Mouse (Mus musculus): ENCODE measurements around the gene Prdm16. TPM values are rescaled to one million over a fixed set of nuclear protein-coding genes. Genes with fewer than 3 reads are reported as not detected.

Prdm16 gene
- polyA plus RNA-seq, 1 experiment from 2014 or later, result 23.5 TPM

- Histone ChIP-seq H3K9me3 (no peaks in the 10 kb centered on the region), H3K4me1 (replicated peaks) (peaks cover 28% of the 10 kb centered on the region), H3K27me3 (ENCODE audit: insufficient read depth, poor library complexity, severe bottlenecking) (peaks cover 39% of the 10 kb centered on the region), H3K4me3 (no peak overlapping the region), H3K27ac (peak overlapping the region; percentile 67; the same call in 1 of the 2 replicates), H3K36me3 (no peaks in the 10 kb centered on the region)
- no peak for DNase-seq (ENCODE audit: low spot score)
- WGBS, result 84% methylated on average over 5 of the region's 5 CpGs
Measured at GRCm38 (mm10) chr4:154358370-154358769, 278.3 kb downstream of the Prdm16 start.

DNA sequence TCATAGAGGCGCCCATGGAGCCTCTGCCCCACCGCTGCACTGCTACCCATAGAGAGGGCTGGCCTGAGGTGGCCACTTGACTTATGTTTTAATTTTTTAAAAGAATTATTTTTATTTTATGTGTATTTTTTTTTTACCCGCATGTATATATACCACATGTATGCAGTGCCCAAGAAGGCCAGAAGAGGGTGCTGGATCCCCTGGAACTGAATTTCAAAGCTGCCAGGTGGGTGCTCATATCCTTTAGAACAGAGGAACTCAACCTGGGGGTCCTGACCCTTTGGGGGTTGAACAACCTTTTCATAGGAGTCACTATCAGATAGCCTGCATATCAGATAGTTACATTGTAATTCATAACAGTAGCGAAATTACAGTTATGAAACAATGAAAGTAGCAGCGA is 281.3 kb downstream of the Prdm16 start:
- Histone ChIP-seq H3K27ac (no peak overlapping the region), H3K36me3 (no peaks in the 10 kb centered on the region), H3K4me1 (replicated peaks) (peaks cover 21% of the 10 kb centered on the region), H3K27me3 (ENCODE audit: insufficient read depth, poor library complexity, severe bottlenecking) (peaks cover 38% of the 10 kb centered on the region), H3K4me3 (no peak overlapping the region), H3K9me3 (no peaks in the 10 kb centered on the region)
- 94% methylated on average over 5 of the region's 5 CpGs for WGBS
- no peak for DNase-seq (ENCODE audit: low spot score)

DNA sequence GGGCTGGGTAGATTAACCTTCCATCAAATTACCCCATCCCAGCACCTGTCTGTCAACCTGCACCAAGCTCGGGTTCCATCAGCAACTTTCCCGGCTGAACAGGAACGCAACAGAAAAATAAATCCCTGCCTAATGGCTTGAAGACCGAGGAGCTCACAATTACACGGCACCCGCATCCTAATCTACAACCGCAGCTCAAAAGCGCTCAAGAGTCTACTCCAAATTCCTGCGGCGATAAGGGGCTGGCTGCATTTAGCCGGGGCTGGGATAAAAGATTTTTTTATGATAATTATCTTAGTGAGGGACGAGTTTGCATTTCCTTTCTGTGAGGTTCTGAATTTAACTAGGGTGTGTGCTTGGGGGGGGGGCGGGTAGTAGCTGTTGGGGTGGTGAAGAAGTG is 284.4 kb downstream of the Prdm16 start:
- DNase-seq (ENCODE audit: low spot score), result no peak
- peaks cover 19% of the 10 kb centered on the region; the same call in 1 of the 2 replicates for H3K27me3 ChIP-seq (ENCODE audit: insufficient read depth, poor library complexity, severe bottlenecking)

DNA sequence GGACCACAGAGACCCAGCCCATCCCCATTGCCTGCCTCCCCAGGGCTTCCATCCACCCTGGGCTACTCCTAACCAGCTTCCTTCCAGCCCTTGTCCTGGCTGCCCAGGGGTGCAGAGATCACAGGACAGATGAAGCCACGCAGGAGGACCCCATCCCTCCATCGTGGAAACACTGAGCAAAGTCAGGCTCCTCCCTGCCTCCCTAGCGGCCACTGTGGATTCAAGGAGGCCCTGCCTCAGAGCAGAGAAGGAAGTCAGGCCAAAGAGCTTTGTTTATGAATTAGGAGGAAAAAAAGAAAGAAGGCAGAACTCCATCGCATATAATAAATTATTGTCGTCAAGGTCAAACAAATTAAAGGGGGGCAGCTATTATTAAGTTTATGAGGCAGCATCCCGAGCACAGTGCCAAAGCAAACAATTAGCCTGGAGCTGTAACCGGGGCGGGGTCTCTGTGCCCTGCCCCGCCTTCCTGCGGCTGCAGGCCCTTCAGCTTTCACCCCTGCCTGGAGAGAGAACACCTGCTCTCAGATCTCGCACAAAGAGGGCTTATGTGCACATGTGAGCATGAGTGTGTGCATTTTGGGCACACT is 288.4 kb downstream of the Prdm16 start:
- WGBS, result 73% methylated on average over 11 of the region's 11 CpGs
- H3K27ac ChIP-seq, result peak overlapping the region; percentile 54; the same call in 1 of the 2 replicates

More for the DNA sequence above, 284.4 kb downstream of the Prdm16 start:
- Histone ChIP-seq H3K4me1 (replicated peaks) (peaks cover 14% of the 10 kb centered on the region), H3K27ac (no peak overlapping the region), H3K36me3 (no peaks in the 10 kb centered on the region), H3K9me3 (no peaks in the 10 kb centered on the region), H3K4me3 (no peak overlapping the region)
- WGBS, result 75% methylated on average over 13 of the region's 13 CpGs

DNA sequence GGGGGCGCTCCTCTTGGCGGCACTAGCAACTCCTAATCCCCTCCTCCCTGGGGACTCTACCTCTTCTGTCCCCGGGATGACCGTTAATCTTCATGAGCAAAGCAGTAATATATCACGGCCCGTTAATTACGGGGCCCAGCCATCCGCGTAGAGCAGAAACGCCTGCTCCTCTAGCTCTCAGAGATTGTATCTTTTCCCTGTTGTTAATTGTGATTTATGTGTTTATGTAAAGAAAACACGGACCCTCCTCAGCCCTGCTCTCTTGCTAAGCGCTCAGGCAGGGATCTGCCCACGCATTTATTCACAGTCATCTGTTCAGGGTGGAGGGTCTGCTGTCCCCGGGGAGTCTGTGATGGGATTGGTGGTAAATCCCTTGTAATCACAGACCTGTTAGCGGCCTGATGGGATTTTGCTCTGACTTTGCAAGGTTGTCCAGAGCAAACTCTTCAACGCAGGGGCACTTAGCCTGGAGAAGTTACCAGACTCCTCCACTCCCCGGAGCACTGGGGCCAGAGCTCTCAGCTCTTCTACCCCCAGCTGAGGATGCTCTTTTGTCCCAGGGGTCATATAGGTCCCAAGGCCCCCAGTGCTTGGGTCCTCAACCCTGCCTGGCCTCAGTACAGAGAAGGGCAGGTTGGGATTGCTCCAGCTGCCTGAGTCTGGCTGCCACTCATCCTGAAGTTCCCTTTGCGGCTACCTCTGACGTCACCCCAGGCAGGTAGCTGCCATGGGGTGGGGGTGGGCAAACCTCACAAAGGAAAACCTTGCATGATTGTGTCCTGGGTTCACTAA is 289.7 kb downstream of the Prdm16 start:
- 70% methylated on average over 19 of the region's 19 CpGs for WGBS
- no peak for DNase-seq (ENCODE audit: low spot score)
- Histone ChIP-seq H3K27me3 (ENCODE audit: insufficient read depth, poor library complexity, severe bottlenecking) (peaks cover 17% of the 10 kb centered on the region; the same call in 1 of the 2 replicates), H3K4me3 (no peak overlapping the region), H3K4me1 (replicated peaks) (peaks cover 26% of the 10 kb centered on the region), H3K9me3 (no peaks in the 10 kb centered on the region), H3K27ac (peak overlapping the region; percentile 54; the same call in 1 of the 2 replicates), H3K36me3 (peaks cover 21% of the 10 kb centered on the region)

More for the DNA sequence above, 288.4 kb downstream of the Prdm16 start:
- no peak overlapping the region for H3K4me3 ChIP-seq
- H3K36me3 ChIP-seq, result 0 out of 2 replicates have a peak, but pooled peaks cover 10% of the 10 kb centered on the region
- peaks cover 26% of the 10 kb centered on the region for H3K4me1 ChIP-seq (replicated peaks)
- peaks cover 17% of the 10 kb centered on the region; the same call in 1 of the 2 replicates for H3K27me3 ChIP-seq (ENCODE audit: insufficient read depth, poor library complexity, severe bottlenecking)
- H3K9me3 ChIP-seq, result no peaks in the 10 kb centered on the region
- DNase-seq (ENCODE audit: low spot score), result no peak

DNA sequence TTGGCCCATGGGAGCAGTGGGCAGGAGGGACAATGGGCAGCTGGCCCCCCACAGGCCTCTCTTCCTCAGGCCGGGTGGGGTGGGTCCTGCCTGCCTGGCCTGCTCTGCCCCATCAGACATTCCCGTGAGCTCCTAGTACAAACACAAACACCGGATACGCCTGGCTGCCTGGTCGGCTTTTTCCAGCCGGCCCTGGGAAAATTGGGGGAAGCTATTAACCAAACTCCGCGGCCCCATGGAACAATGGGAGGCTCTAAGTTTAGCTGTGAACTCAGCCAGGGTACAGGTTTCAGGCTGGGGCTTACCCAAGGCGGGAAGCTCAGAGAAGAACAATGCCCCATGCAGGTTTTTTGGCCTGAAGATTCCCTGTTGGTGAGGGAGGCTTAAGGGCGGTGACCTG is 300.0 kb downstream of the Prdm16 start:
- peak overlapping the region; percentile 82 for H3K27ac ChIP-seq
- H3K9me3 ChIP-seq, result no peaks in the 10 kb centered on the region
- peaks cover 57% of the 10 kb centered on the region for H3K4me1 ChIP-seq (replicated peaks)
- 13% methylated on average over 10 of the region's 10 CpGs for WGBS
- no peak overlapping the region for H3K4me3 ChIP-seq
- peak; percentile 45 for DNase-seq (ENCODE audit: low spot score)
- H3K36me3 ChIP-seq, result peaks cover 14% of the 10 kb centered on the region
- H3K27me3 ChIP-seq (ENCODE audit: insufficient read depth, poor library complexity, severe bottlenecking), result peaks cover 90% of the 10 kb centered on the region

- H3K4me1 ChIP-seq (replicated peaks), result peaks cover 66% of the 10 kb centered on the region
- DNase-seq (ENCODE audit: low spot score), result no peak
- H3K27ac ChIP-seq, result peak within 1 kb of the TSS; percentile 82
- H3K4me3 ChIP-seq, result peak within 1 kb of the TSS; percentile 36
- H3K36me3 ChIP-seq, result peaks cover 5% of the 10 kb centered on the region; the same call in 1 of the 2 replicates
- H3K27me3 ChIP-seq (ENCODE audit: insufficient read depth, poor library complexity, severe bottlenecking), result peaks cover 90% of the 10 kb centered on the region
- H3K9me3 ChIP-seq, result no peaks in the 10 kb centered on the region
- WGBS, result 80% methylated on average over 12 of the region's 12 CpGs
Measured at GRCm38 (mm10) chr4:154335761-154336160, 300.9 kb downstream of the Prdm16 start, which contains the start of gene B230104I21Rik. TSS of gene B230104I21Rik (plus strand) at chr4:154336127.

- peaks cover 91% of the 10 kb centered on the region for H3K27me3 ChIP-seq (ENCODE audit: insufficient read depth, poor library complexity, severe bottlenecking)
- H3K4me3 ChIP-seq, result peak overlapping the region; percentile 36
- DNase-seq (ENCODE audit: low spot score), result peak; percentile 54
- 64% methylated on average over 48 of the region's 48 CpGs for WGBS
- H3K36me3 ChIP-seq, result no peaks in the 10 kb centered on the region
- peaks cover 75% of the 10 kb centered on the region for H3K4me1 ChIP-seq (replicated peaks)
- H3K9me3 ChIP-seq, result no peaks in the 10 kb centered on the region
- H3K27ac ChIP-seq, result peak overlapping the region; percentile 73
Measured at GRCm38 (mm10) chr4:154334699-154335402, 301.8 kb downstream of the Prdm16 start.

DNA sequence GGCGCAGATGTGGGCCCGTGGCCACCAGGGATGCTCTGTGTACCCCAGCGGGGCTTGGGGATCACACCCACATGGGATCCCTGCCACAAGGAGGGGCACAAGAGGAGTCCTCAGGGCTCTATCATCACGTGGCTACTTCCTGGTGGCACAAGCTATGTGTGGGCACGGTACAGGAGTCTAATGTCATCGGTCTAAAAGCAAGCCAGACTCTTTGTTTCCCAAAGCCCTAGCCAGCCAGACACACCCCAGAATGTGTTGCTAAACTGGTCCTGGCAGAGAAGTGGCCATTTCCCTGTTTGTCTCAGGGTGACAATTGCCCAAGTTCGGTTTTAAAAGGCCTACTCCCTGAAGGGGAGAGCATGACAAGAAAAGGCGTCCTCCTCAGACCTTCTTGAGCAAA is 303.4 kb downstream of the Prdm16 start:
- 71% methylated on average over 8 of the region's 8 CpGs for WGBS
- no peaks in the 10 kb centered on the region for H3K36me3 ChIP-seq
- H3K4me1 ChIP-seq (replicated peaks), result peaks cover 88% of the 10 kb centered on the region

DNA sequence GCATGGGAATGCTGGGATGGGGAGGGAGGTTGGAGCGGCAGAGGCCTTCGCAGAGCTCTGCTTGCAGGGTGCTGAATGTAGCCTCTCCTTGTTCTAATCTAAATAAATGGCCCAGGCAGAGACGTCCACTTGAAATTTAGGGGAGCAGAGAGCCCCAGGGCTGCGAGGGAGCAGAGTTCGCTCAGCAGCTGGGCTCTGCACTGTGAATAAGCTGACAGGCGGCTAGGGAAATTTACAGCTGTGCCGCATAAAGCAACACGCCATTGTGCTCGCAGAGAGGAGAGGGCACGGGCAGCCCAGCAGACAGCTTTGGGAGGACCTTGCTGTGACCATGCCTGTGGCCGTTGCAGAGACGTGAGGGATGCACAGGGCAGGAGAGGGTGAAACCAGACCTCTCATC is 305.4 kb downstream of the Prdm16 start:
- WGBS, result 38% methylated on average over 12 of the region's 12 CpGs
- no peaks in the 10 kb centered on the region for H3K9me3 ChIP-seq
- no peaks in the 10 kb centered on the region for H3K36me3 ChIP-seq
- H3K27ac ChIP-seq, result peak overlapping the region; percentile 75
- H3K4me3 ChIP-seq, result no peak overlapping the region
- DNase-seq (ENCODE audit: low spot score), result no peak
- peaks cover 72% of the 10 kb centered on the region for H3K4me1 ChIP-seq (replicated peaks)
- H3K27me3 ChIP-seq (ENCODE audit: insufficient read depth, poor library complexity, severe bottlenecking), result peaks cover 78% of the 10 kb centered on the region

More for the DNA sequence above, 303.4 kb downstream of the Prdm16 start:
- H3K4me3 ChIP-seq, result no peak overlapping the region
- H3K9me3 ChIP-seq, result no peaks in the 10 kb centered on the region
- no peak for DNase-seq (ENCODE audit: low spot score)
- H3K27ac ChIP-seq, result peak overlapping the region; percentile 17
- H3K27me3 ChIP-seq (ENCODE audit: insufficient read depth, poor library complexity, severe bottlenecking), result peaks cover 83% of the 10 kb centered on the region

GRCm38 (mm10) chr4:154330001-154330400 is 306.7 kb downstream of the Prdm16 start:
- no peak overlapping the region for H3K4me3 ChIP-seq
- H3K9me3 ChIP-seq, result no peaks in the 10 kb centered on the region
- H3K36me3 ChIP-seq, result no peaks in the 10 kb centered on the region
- WGBS, result 91% methylated on average over 7 of the region's 7 CpGs
- H3K27me3 ChIP-seq (ENCODE audit: insufficient read depth, poor library complexity, severe bottlenecking), result peaks cover 78% of the 10 kb centered on the region
- no peak for DNase-seq (ENCODE audit: low spot score)
- peak overlapping the region; percentile 9; the same call in 1 of the 2 replicates for H3K27ac ChIP-seq
- peaks cover 62% of the 10 kb centered on the region for H3K4me1 ChIP-seq (replicated peaks)

DNA sequence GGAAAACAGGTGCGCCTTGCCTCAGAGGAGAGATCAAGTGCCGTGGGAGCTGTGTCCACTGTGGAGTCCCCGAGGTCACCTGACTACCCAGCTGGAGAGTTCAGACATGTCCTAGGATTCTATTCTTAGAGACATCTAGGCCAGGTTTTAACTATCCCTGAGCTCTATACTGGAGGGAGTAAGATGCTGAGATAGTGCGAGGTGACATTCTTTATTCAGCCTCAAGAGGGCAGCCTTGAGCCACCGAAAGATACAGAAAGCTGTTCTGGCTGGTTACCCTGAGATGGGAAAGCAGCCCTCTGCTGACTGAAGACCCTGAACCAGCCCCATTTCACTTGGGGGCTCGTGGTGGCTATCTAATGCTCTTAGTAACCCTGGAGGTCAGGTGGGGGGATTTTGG is 307.8 kb downstream of the Prdm16 start:
- Histone ChIP-seq H3K9me3 (no peaks in the 10 kb centered on the region), H3K4me1 (replicated peaks) (peaks cover 51% of the 10 kb centered on the region), H3K27me3 (ENCODE audit: insufficient read depth, poor library complexity, severe bottlenecking) (peaks cover 71% of the 10 kb centered on the region), H3K36me3 (no peaks in the 10 kb centered on the region), H3K4me3 (no peak overlapping the region), H3K27ac (peak overlapping the region; percentile 66; the same call in 1 of the 2 replicates)
- WGBS, result 5% methylated on average over 6 of the region's 6 CpGs
- DNase-seq (ENCODE audit: low spot score), result peak; percentile 83

Data from hindbrain, embryonic 10.5 days (tissue).